Mouse (Mus musculus) erythroid progenitor cell, adult 5-6 weeks (primary cell): ENCODE data around the gene Pgap2. TPM values are rescaled to one million over a fixed set of nuclear protein-coding genes. Genes with fewer than 3 reads are reported as not detected.
A peak's percentile ranks its signal among the peaks of the same experiment; 100 is the strongest.

Experiments
- ATAC-seq: replicated peaks from 2 replicates; pipeline ENCODE4 v1.8.0; 2016; ENCODE audit warnings: moderate number of reproducible peaks, mild to moderate bottlenecking, moderate TSS enrichment, inconsistent platforms; ENCODE audit not compliant: poor library complexity, low FRiP score, severe bottlenecking
- total RNA-seq, 2 experiments: library from RNA; stranded (forward) in 1 of 2; stranded (reverse) in 1 of 2; fragments of 150-400 nt in 1 of 2; fragments of 186-747, 209-891 nt in 1 of 2; gene quantifications; 2 replicates each; pipeline versions ENCODE4 v1.2.3 to v1.2.4; 2015 to 2017; ENCODE audit warnings: low replicate concordance in 2 of 2

Pgap2 gene
- total RNA-seq (2015; ENCODE audit: low replicate concordance): 15.1 and 31.4 TPM in 2 replicates
- 6.5 and 16.3 TPM in 2 replicates for total RNA-seq (2017; ENCODE audit: low replicate concordance)

- peak; percentile 93 for ATAC-seq
These were observed at the start of gene Pgap2, which contains the start of gene Nup98 for GRCm38 (mm10) chr7:102209756-102210721. Gene Pgap2, plus strand, starts transcription at chr7:102210208. Gene Nup98, minus strand, starts transcription at chr7:102210176.

- no peak for ATAC-seq
These were observed 39.7 kb upstream of the Pgap2 start for GRCm38 (mm10) chr7:102170300-102170699.

- no peak for ATAC-seq
These were observed 26.2 kb upstream of the Pgap2 start for GRCm38 (mm10) chr7:102183849-102184248.

- no peak for ATAC-seq
These were observed 17.7 kb upstream of the Pgap2 start for GRCm38 (mm10) chr7:102192356-102192755.

GRCm38 (mm10) chr7:102200576-102200975 lies 9.4 kb upstream of the Pgap2 start:
- no peak for ATAC-seq

GRCm38 (mm10) chr7:102200996-102201785 lies 8.8 kb upstream of the Pgap2 start:
- no peak for ATAC-seq

GRCm38 (mm10) chr7:102204296-102204857 lies 5.6 kb upstream of the Pgap2 start:
- ATAC-seq: no peak

GRCm38 (mm10) chr7:102205646-102206045 lies 4.4 kb upstream of the Pgap2 start:
- no peak for ATAC-seq

GRCm38 (mm10) chr7:102208806-102209363 lies 1.1 kb upstream of the Pgap2 start:
- ATAC-seq: no peak

GRCm38 (mm10) chr7:102211071-102211470 lies 1.1 kb downstream of the Pgap2 start:
- no peak for ATAC-seq

- ATAC-seq: no peak
These were observed 11.9 kb downstream of the Pgap2 start for GRCm38 (mm10) chr7:102221899-102222298.

- peak; percentile 71 for ATAC-seq
These were observed 12.3 kb downstream of the Pgap2 start for GRCm38 (mm10) chr7:102222336-102222735.

GRCm38 (mm10) chr7:102222830-102223556 lies 13.0 kb downstream of the Pgap2 start:
- ATAC-seq: 0 out of 2 replicates have a peak, but pooled peaks have one; percentile 57

GRCm38 (mm10) chr7:102223883-102224738 lies 14.1 kb downstream of the Pgap2 start:
- no peak for ATAC-seq

GRCm38 (mm10) chr7:102226051-102226450 lies 16.0 kb downstream of the Pgap2 start:
- no peak for ATAC-seq

- ATAC-seq: no peak
These were observed 18.2 kb downstream of the Pgap2 start for GRCm38 (mm10) chr7:102228049-102228670.

- no peak for ATAC-seq
These were observed 19.8 kb downstream of the Pgap2 start for GRCm38 (mm10) chr7:102229814-102230213.

GRCm38 (mm10) chr7:102233059-102233458 lies 23.1 kb downstream of the Pgap2 start:
- ATAC-seq: no peak
